Mouse (Mus musculus) heart, adult 11 months (tissue): ENCODE results near the gene Fbxo10.
"Not testable (repeated sequence)": the region's sequence is repeated elsewhere in the genome, so short reads cannot be mapped to it uniquely, and the experiment has no call there.

Source experiments
- DNase-seq: peaks from one replicate; pipeline ENCODE4 v3.0.0; 2022

The Fbxo10 gene

GRCm38 (mm10) chr4:44998071-44998470, 86.3 kb downstream of the Fbxo10 start:
- DNase-seq, result no peak

GRCm38 (mm10) chr4:44994776-44995175, 89.6 kb downstream of the Fbxo10 start:
- no peak for DNase-seq

- no peak for DNase-seq
These were observed 90.6 kb downstream of the Fbxo10 start for GRCm38 (mm10) chr4:44993847-44994246.

DNA sequence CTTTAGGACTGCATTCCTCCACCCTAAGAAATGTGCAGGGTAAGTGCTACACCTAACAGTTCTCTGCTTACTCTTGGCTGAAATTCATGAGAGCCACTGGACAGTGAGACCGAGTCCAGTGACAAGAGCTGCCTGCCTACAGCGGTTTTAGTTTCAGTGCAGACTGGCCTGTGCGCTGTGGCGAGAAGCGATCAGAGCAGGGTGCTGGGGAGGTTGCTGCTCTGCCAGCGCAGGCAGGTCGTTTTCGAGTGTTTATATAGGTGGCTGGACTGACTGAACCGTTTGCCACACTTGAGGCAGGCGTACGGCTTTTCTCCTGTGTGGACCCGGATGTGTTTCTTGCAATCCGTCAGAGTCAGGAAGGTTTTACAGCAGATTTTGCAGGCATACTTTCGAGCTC, 91.2 kb downstream of the Fbxo10 start:
- DNase-seq, result not testable (repeated sequence)

- not testable (repeated sequence) for DNase-seq
These were observed 92.1 kb downstream of the Fbxo10 start for GRCm38 (mm10) chr4:44992330-44992729.

- DNase-seq, result no peak
These were observed 93.8 kb downstream of the Fbxo10 start for GRCm38 (mm10) chr4:44990560-44990959.
